Mouse (Mus musculus) heart, adult 9 months (tissue): ENCODE measurements around the gene Smim22.

Experiments used
- DNase-seq, 2 experiments: peaks; one replicate each; pipeline ENCODE4 v3.0.0; 2022; ENCODE audit warnings: low spot score in 2 of 2

The Smim22 gene

GRCm38 (mm10) chr16:5008076-5008475 lies 988 bp downstream of the Smim22 start:
- DNase-seq = no peak

- DNase-seq = peak; percentile 19 to 24
Measured at GRCm38 (mm10) chr16:5010371-5010935, 3.4 kb downstream of the Smim22 start.

- peak in 1 of 2 experiments; percentile 9 for DNase-seq
Measured at GRCm38 (mm10) chr16:5011285-5011684, 4.2 kb downstream of the Smim22 start.

- DNase-seq = no peak
Measured at GRCm38 (mm10) chr16:5012036-5013005, 5.2 kb downstream of the Smim22 start.

GRCm38 (mm10) chr16:5013054-5013838 lies 6.2 kb downstream of the Smim22 start, which contains the start of gene Rogdi:
TSS of gene Rogdi (minus strand) at chr16:5013553.
- DNase-seq = peak; percentile 99

GRCm38 (mm10) chr16:5014578-5014977 lies 7.5 kb downstream of the Smim22 start:
- DNase-seq = no peak

GRCm38 (mm10) chr16:5024021-5024420 lies 16.9 kb downstream of the Smim22 start:
- no peak for DNase-seq

GRCm38 (mm10) chr16:5029847-5030246 lies 22.8 kb downstream of the Smim22 start:
- no peak for DNase-seq

- no peak for DNase-seq
Measured at GRCm38 (mm10) chr16:5035591-5035990, 28.5 kb downstream of the Smim22 start.

- peak; percentile 60 to 61 for DNase-seq
Measured at GRCm38 (mm10) chr16:5036649-5037234, 29.7 kb downstream of the Smim22 start.

GRCm38 (mm10) chr16:5045322-5045721 lies 38.2 kb downstream of the Smim22 start:
- no peak for DNase-seq

GRCm38 (mm10) chr16:5049182-5049773 lies 42.2 kb downstream of the Smim22 start:
- no peak for DNase-seq

- peak; percentile 99 for DNase-seq
Measured at GRCm38 (mm10) chr16:5049774-5050234, 42.7 kb downstream of the Smim22 start, which contains the start of the genes Glyr1 and Ubn1. TSS of gene Glyr1 (minus strand) at chr16:5049863. TSS of gene Ubn1 (plus strand) at chr16:5050057.

- peak; percentile 81 to 84 for DNase-seq
Measured at GRCm38 (mm10) chr16:5050251-5051110, 43.4 kb downstream of the Smim22 start.
